Mouse (Mus musculus) megakaryocyte, embryonic 14.5 days (primary cell): ENCODE data around the gene Sh3bgrl2.

Experiments
- FLI1 ChIP-seq: IDR thresholded peaks from 2 replicates; pipeline ENCODE4 v1.6.1; 2012; ENCODE audit warnings: low read length, inconsistent platforms, mixed read lengths
- GATA1 ChIP-seq: IDR thresholded peaks from 3 replicates; pipeline ENCODE4 v1.6.1; 2012; ENCODE audit warnings: mixed read lengths, low read length, inconsistent platforms, borderline replicate concordance

- TF ChIP-seq FLI1 (no peak), GATA1 (no peak)
These were observed 75.3 kb downstream of the Sh3bgrl2 start for GRCm38 (mm10) chr9:83623455-83623854.
